Mouse (Mus musculus): Measurements from ENCODE around the gene Slc25a36. TPM values are rescaled to one million over a fixed set of nuclear protein-coding genes. Genes with fewer than 3 reads are reported as not detected.

Gene Slc25a36
- polyA plus RNA-seq, 1 experiment from 2014 or later: 66.0 TPM

- Histone ChIP-seq H3K27me3 (no peaks in the 10 kb centered on the region), H3K4me3 (no peak overlapping the region), H3K4me1 (peaks cover 18% of the 10 kb centered on the region), H3K9ac (no peak overlapping the region), H3K36me3 (ENCODE audit: poor library complexity, severe bottlenecking) (0 out of 2 replicates have a peak, but pooled peaks cover 6% of the 10 kb centered on the region), H3K9me3 (replicated peaks) (no peaks in the 10 kb centered on the region), H3K27ac (no peak overlapping the region), H3K4me2 (no peak overlapping the region)
- 90% methylated on average over 2 of the region's 2 CpGs for WGBS
- ATAC-seq: no peak
These were observed 5.5 kb downstream of the Slc25a36 start for GRCm38 (mm10) chr9:97105400-97105985.

GRCm38 (mm10) chr9:97103376-97104061 lies 7.4 kb downstream of the Slc25a36 start:
- H3K27ac ChIP-seq: no peak overlapping the region
- 80% methylated on average over 2 of the region's 2 CpGs for WGBS
- H3K4me3 ChIP-seq: no peak overlapping the region
- H3K36me3 ChIP-seq (ENCODE audit: poor library complexity, severe bottlenecking): peaks cover 14% of the 10 kb centered on the region; the same call in 1 of the 2 replicates
- no peak overlapping the region for H3K9ac ChIP-seq
- ATAC-seq: no peak
- no peak overlapping the region for H3K4me2 ChIP-seq
- H3K27me3 ChIP-seq: no peaks in the 10 kb centered on the region
- 0 out of 2 replicates have a peak, but pooled peaks cover 3% of the 10 kb centered on the region for H3K4me1 ChIP-seq
- H3K9me3 ChIP-seq (replicated peaks): no peaks in the 10 kb centered on the region

GRCm38 (mm10) chr9:97098985-97099384 lies 12.0 kb downstream of the Slc25a36 start:
- 91% methylated on average over 4 of the region's 4 CpGs for WGBS
- Histone ChIP-seq H3K4me3 (no peak overlapping the region), H3K9me3 (replicated peaks) (no peaks in the 10 kb centered on the region), H3K4me1 (0 out of 2 replicates have a peak, but pooled peaks cover 3% of the 10 kb centered on the region), H3K4me2 (no peak overlapping the region), H3K36me3 (ENCODE audit: poor library complexity, severe bottlenecking) (peaks cover 34% of the 10 kb centered on the region), H3K27ac (no peak overlapping the region), H3K27me3 (no peaks in the 10 kb centered on the region), H3K9ac (no peak overlapping the region)
- no peak for ATAC-seq

- Histone ChIP-seq H3K4me2 (no peak overlapping the region), H3K9me3 (replicated peaks) (no peaks in the 10 kb centered on the region), H3K4me3 (no peak overlapping the region), H3K9ac (no peak overlapping the region), H3K27me3 (no peaks in the 10 kb centered on the region), H3K27ac (no peak overlapping the region), H3K4me1 (no peaks in the 10 kb centered on the region), H3K36me3 (ENCODE audit: poor library complexity, severe bottlenecking) (peaks cover 45% of the 10 kb centered on the region)
- ATAC-seq: no peak
- 94% methylated on average over 1 of the region's 1 CpGs for WGBS
These were observed 14.8 kb downstream of the Slc25a36 start for GRCm38 (mm10) chr9:97096180-97096579.

GRCm38 (mm10) chr9:97087850-97088249 lies 23.1 kb downstream of the Slc25a36 start:
- no peak for ATAC-seq
- Histone ChIP-seq H3K27ac (no peak overlapping the region), H3K27me3 (no peaks in the 10 kb centered on the region), H3K36me3 (ENCODE audit: poor library complexity, severe bottlenecking) (peaks cover 27% of the 10 kb centered on the region), H3K4me1 (no peaks in the 10 kb centered on the region), H3K9me3 (replicated peaks) (no peaks in the 10 kb centered on the region), H3K4me2 (no peak overlapping the region), H3K4me3 (no peak overlapping the region), H3K9ac (no peak overlapping the region)

GRCm38 (mm10) chr9:97084628-97085027 lies 26.3 kb downstream of the Slc25a36 start:
- WGBS: 88% methylated on average over 2 of the region's 2 CpGs
- no peaks in the 10 kb centered on the region for H3K9me3 ChIP-seq (replicated peaks)
- H3K4me2 ChIP-seq: no peak overlapping the region
- H3K4me1 ChIP-seq: no peaks in the 10 kb centered on the region
- no peak for ATAC-seq
- no peak overlapping the region for H3K27ac ChIP-seq
- peaks cover 35% of the 10 kb centered on the region for H3K36me3 ChIP-seq (ENCODE audit: poor library complexity, severe bottlenecking)
- no peak overlapping the region for H3K9ac ChIP-seq
- no peaks in the 10 kb centered on the region for H3K27me3 ChIP-seq
- H3K4me3 ChIP-seq: no peak overlapping the region

- no peak for ATAC-seq
- H3K4me1 ChIP-seq: no peaks in the 10 kb centered on the region
- H3K9ac ChIP-seq: no peak overlapping the region
- no peaks in the 10 kb centered on the region for H3K9me3 ChIP-seq (replicated peaks)
- no peak overlapping the region for H3K4me2 ChIP-seq
- H3K36me3 ChIP-seq (ENCODE audit: poor library complexity, severe bottlenecking): peaks cover 41% of the 10 kb centered on the region
- no peak overlapping the region for H3K27ac ChIP-seq
- H3K27me3 ChIP-seq: no peaks in the 10 kb centered on the region
- 87% methylated on average over 4 of the region's 4 CpGs for WGBS
- no peak overlapping the region for H3K4me3 ChIP-seq
These were observed 29.7 kb downstream of the Slc25a36 start for GRCm38 (mm10) chr9:97081106-97081862.

- Histone ChIP-seq H3K9me3 (replicated peaks) (no peaks in the 10 kb centered on the region), H3K9ac (no peak overlapping the region), H3K36me3 (ENCODE audit: poor library complexity, severe bottlenecking) (no peaks in the 10 kb centered on the region), H3K27ac (no peak overlapping the region), H3K27me3 (no peaks in the 10 kb centered on the region), H3K4me1 (no peaks in the 10 kb centered on the region), H3K4me3 (no peak overlapping the region), H3K4me2 (no peak overlapping the region)
- no peak for ATAC-seq
- 84% methylated on average over 5 of the region's 5 CpGs for WGBS
These were observed 41.0 kb downstream of the Slc25a36 start for GRCm38 (mm10) chr9:97069911-97070310.

GRCm38 (mm10) chr9:97069466-97069865 lies 41.5 kb downstream of the Slc25a36 start:
- no peak for ATAC-seq
- Histone ChIP-seq H3K4me2 (no peak overlapping the region), H3K4me1 (no peaks in the 10 kb centered on the region), H3K9ac (no peak overlapping the region), H3K27me3 (no peaks in the 10 kb centered on the region), H3K4me3 (no peak overlapping the region), H3K36me3 (ENCODE audit: poor library complexity, severe bottlenecking) (no peaks in the 10 kb centered on the region), H3K9me3 (replicated peaks) (no peaks in the 10 kb centered on the region), H3K27ac (no peak overlapping the region)
- WGBS: 92% methylated on average over 5 of the region's 5 CpGs

GRCm38 (mm10) chr9:97068201-97069095 lies 42.5 kb downstream of the Slc25a36 start:
- whole genome bisulfite sequencing: 53% methylated on average over 9 of the region's 9 CpGs
- no peaks in the 10 kb centered on the region for H3K36me3 ChIP-seq (ENCODE audit: poor library complexity, severe bottlenecking)
- peak; percentile 87 for ATAC-seq
- no peaks in the 10 kb centered on the region for H3K27me3 ChIP-seq
- no peak overlapping the region for H3K9ac ChIP-seq
- H3K4me2 ChIP-seq: no peak overlapping the region
- H3K9me3 ChIP-seq (replicated peaks): no peaks in the 10 kb centered on the region
- no peak overlapping the region for H3K27ac ChIP-seq
- no peak overlapping the region for H3K4me3 ChIP-seq
- no peaks in the 10 kb centered on the region for H3K4me1 ChIP-seq

GRCm38 (mm10) chr9:97067761-97068160 lies 43.2 kb downstream of the Slc25a36 start:
- no peak overlapping the region for H3K27ac ChIP-seq
- WGBS: 80% methylated on average over 6 of the region's 6 CpGs
- no peak overlapping the region for H3K4me2 ChIP-seq
- H3K9me3 ChIP-seq (replicated peaks): no peaks in the 10 kb centered on the region
- ATAC-seq: no peak
- H3K4me1 ChIP-seq: no peaks in the 10 kb centered on the region
- H3K36me3 ChIP-seq (ENCODE audit: poor library complexity, severe bottlenecking): no peaks in the 10 kb centered on the region
- no peaks in the 10 kb centered on the region for H3K27me3 ChIP-seq
- no peak overlapping the region for H3K9ac ChIP-seq
- no peak overlapping the region for H3K4me3 ChIP-seq
